22 mouse cellular contexts compared by ENCODE assay signal in the genomic region with DNA sequence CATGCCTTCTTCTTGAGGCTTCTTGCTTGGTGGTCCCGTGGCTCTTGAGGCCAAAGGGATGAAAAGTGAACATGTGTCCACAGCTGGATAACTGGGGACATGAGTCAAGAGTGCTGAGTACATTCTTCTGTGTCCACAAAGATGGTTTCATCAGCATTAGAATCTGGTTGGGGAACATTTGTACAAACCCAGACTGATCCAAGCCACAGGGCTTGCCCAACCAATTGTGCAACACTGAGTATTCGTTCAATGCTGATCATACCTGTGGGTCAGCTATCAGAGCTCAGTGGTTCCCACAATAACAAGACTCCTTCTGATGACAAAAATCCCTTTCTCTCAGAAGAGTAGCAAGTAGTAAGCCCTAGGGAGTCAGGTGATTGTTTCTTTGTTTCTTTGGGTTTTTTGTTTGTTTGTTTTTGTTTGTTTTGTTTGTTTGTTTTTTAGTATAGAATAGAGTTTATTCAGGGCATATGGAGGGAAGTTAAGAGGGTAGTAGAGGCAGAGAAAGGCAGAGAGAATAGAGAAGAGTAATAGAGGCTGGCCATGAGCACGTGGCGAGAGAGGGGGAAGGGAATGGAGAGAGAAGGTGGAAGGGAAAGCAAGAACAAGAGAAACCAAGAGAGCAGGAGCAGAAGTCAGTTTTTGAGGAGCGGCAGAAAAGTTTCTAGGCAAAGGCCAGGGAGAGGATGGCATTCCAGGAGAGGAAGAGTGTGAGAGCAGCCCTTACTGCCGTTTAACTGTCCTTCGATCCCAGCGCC.
DNase-seq lines count a peak whose midpoint lies in the region; ATAC-seq and TF ChIP-seq lines count a peak whose summit lies in the region.
"Had no signal": no experiment of that assay in that cellular context is flagged by ENCODE, and none has a peak within 500 bp of the region (broad histone marks: within the 10 kb centered on the region; RNA-seq: fewer than 3 reads in every experiment).

No protein-coding gene starts in this region.

- 61% methylated on average over 8 of the region's 8 CpGs for WGBS in liver, adult 2 months
- WGBS in liver, embryonic 12.5 days (ENCODE audit: insufficient replicate concordance), result 61% methylated on average over 8 of the region's 8 CpGs
- 71% methylated on average over 8 of the region's 8 CpGs for WGBS in kidney, embryonic 14.5 days

- H3K4me2 ChIP-seq in liver, embryonic 12.5 days, result no peak overlapping the region
- no peak overlapping the region for H3K4me2 ChIP-seq in myocyte (ENCODE audit: low read depth)
- no peak overlapping the region for H3K4me2 ChIP-seq in kidney, embryonic 14.5 days (replicated peaks; ENCODE audit: low read depth, low read length)
- H3K4me2 ChIP-seq: embryonic facial prominence, embryonic 13.5 days; forebrain, embryonic 12.5 days; heart, embryonic 11.5 days; heart, embryonic 15.5 days; hindbrain, embryonic 13.5 days had no signal

- H3K27ac ChIP-seq in liver, adult 2 months (replicated peaks; ENCODE audit: insufficient read depth, low read depth, low read length), result peak overlapping the region; percentile 79
- H3K27ac ChIP-seq in liver, embryonic 12.5 days, result no peak overlapping the region
- H3K27ac ChIP-seq in kidney, embryonic 14.5 days (ENCODE audit: low read depth, low read length), result no peak overlapping the region
- H3K27ac ChIP-seq: embryonic facial prominence, embryonic 13.5 days; forebrain, embryonic 12.5 days; heart, embryonic 15.5 days; hindbrain, embryonic 13.5 days; hindbrain, postnatal 0 days had no signal

- no peak overlapping the region for H3K9ac ChIP-seq in liver, adult 2 months (ENCODE audit: low read depth, low read length)
- no peak overlapping the region for H3K9ac ChIP-seq in liver, embryonic 12.5 days
- no peak overlapping the region for H3K9ac ChIP-seq in kidney, embryonic 14.5 days (ENCODE audit: low read depth, low read length)
- H3K9ac ChIP-seq: embryonic facial prominence, embryonic 13.5 days; forebrain, embryonic 12.5 days; heart, embryonic 15.5 days; hindbrain, embryonic 13.5 days had no signal

- ATAC-seq in liver, embryonic 12.5 days, result no peak
- ATAC-seq in kidney, embryonic 14.5 days (ENCODE audit: low FRiP score, low TSS enrichment), result no peak
- ATAC-seq: forebrain, embryonic 16.5 days; hindbrain, postnatal 0 days had no signal

- H3K27me3 ChIP-seq in liver, adult 2 months (ENCODE audit: control insufficient read depth, insufficient read depth, low read length), result no peaks in the 10 kb centered on the region
- H3K27me3 ChIP-seq in liver, embryonic 12.5 days (replicated peaks), result no peaks in the 10 kb centered on the region
- H3K27me3 ChIP-seq in myocyte (ENCODE audit: control insufficient read depth, insufficient read depth, insufficient read length), result peaks cover 4% of the 10 kb centered on the region
- no peaks in the 10 kb centered on the region for H3K27me3 ChIP-seq in kidney, embryonic 14.5 days (ENCODE audit: control insufficient read depth, insufficient read depth, low read length)
- H3K27me3 ChIP-seq: embryonic facial prominence, embryonic 13.5 days; forebrain, embryonic 12.5 days; heart, embryonic 15.5 days; hindbrain, embryonic 13.5 days had no signal

- H3K4me1 ChIP-seq in liver, adult 2 months (ENCODE audit: control insufficient read depth, insufficient read depth, low read length), result peaks cover 19% of the 10 kb centered on the region
- H3K4me1 ChIP-seq in liver, embryonic 12.5 days, result 0 out of 2 replicates have a peak, but pooled peaks cover 9% of the 10 kb centered on the region
- H3K4me1 ChIP-seq in kidney, embryonic 14.5 days (ENCODE audit: control insufficient read depth, insufficient read depth, low read length), result peaks cover 10% of the 10 kb centered on the region; the same call in 1 of the 2 replicates

- TF ChIP-seq POLR2A in liver, adult 2 months (IDR thresholded peaks at IDR 0.05; ENCODE audit: extremely low read depth, insufficient read depth, low read length), result no peak
- no peak for TF ChIP-seq POLR2A in myocyte (IDR thresholded peaks at IDR 0.05; ENCODE audit: insufficient read length, low read depth)

- peak; percentile 96 for DNase-seq in liver, adult 2 months (ENCODE audit: extremely low read depth, low read depth, low spot score)
- DNase-seq in 416B (ENCODE audit: low read depth) (peak; percentile 16), adipocyte (ENCODE audit: low spot score) (peak; percentile 5)
- DNase-seq in embryo, embryonic 11 days, result no peak
- DNase-seq: adrenal gland, postnatal 10 days; cerebellum, adult 11-12 months; cerebellum, adult 9-10 months; cerebellum, postnatal 25 days; gastrocnemius, postnatal 25 days; heart, adult 18-20 months; heart, postnatal 14 days had no signal

- no peaks in the 10 kb centered on the region for H3K36me3 ChIP-seq in liver, adult 2 months (ENCODE audit: control insufficient read depth, insufficient read depth, low read length)
- H3K36me3 ChIP-seq in liver, embryonic 12.5 days, result no peaks in the 10 kb centered on the region
- H3K36me3 ChIP-seq in myocyte (ENCODE audit: control insufficient read depth, insufficient read depth), result no peaks in the 10 kb centered on the region
- no peaks in the 10 kb centered on the region for H3K36me3 ChIP-seq in kidney, embryonic 14.5 days (ENCODE audit: control insufficient read depth, insufficient read depth, low read length)
- H3K36me3 ChIP-seq: embryonic facial prominence, embryonic 13.5 days; forebrain, embryonic 12.5 days; G1E; heart, embryonic 15.5 days; hindbrain, embryonic 13.5 days had no signal

- H3K9me3 ChIP-seq in liver, embryonic 12.5 days (replicated peaks), result no peaks in the 10 kb centered on the region
- no peaks in the 10 kb centered on the region for H3K9me3 ChIP-seq in kidney, embryonic 14.5 days (ENCODE audit: control insufficient read depth, low read length)
- H3K9me3 ChIP-seq: embryonic facial prominence, embryonic 13.5 days; forebrain, embryonic 12.5 days; G1E; heart, embryonic 15.5 days; hindbrain, embryonic 13.5 days had no signal

- no peak for TF ChIP-seq CTCF in liver, adult 2 months (IDR thresholded peaks at IDR 0.05; ENCODE audit: low read depth, low read length)

- no peak overlapping the region for H3K4me3 ChIP-seq in liver, adult 2 months (ENCODE audit: insufficient read depth, low read depth, low read length)
- no peak overlapping the region for H3K4me3 ChIP-seq in liver, embryonic 12.5 days
- H3K4me3 ChIP-seq in myocyte, result no peak overlapping the region
- no peak overlapping the region for H3K4me3 ChIP-seq in kidney, embryonic 14.5 days (ENCODE audit: low read length)
- H3K4me3 ChIP-seq: embryonic facial prominence, embryonic 13.5 days; forebrain, embryonic 12.5 days; heart, embryonic 15.5 days; hindbrain, embryonic 13.5 days had no signal

- no peaks in the 10 kb centered on the region for H3K79me2 ChIP-seq in liver, adult 2 months (ENCODE audit: control insufficient read depth, insufficient read depth, low read length)
- no peaks in the 10 kb centered on the region for H3K79me2 ChIP-seq in myocyte (ENCODE audit: control insufficient read depth, insufficient read depth)

- H3ac ChIP-seq in myocyte (ENCODE audit: control insufficient read depth, insufficient read length), result no peak overlapping the region

TF ChIP-seq in myocyte, 11 proteins besides CTCF, POLR2A, EP300 and RAD21:
- TF ChIP-seq MAX (IDR thresholded peaks at IDR 0.05; ENCODE audit: low read depth), result no peak
- TF ChIP-seq E2F4 (IDR thresholded peaks at IDR 0.05; ENCODE audit: insufficient read depth), result no peak
- no peak for TF ChIP-seq MYOD1 (IDR thresholded peaks at IDR 0.05; ENCODE audit: control insufficient read depth in 1 of 3, insufficient read length in 2 of 3, low read depth in 2 of 3)
- TF ChIP-seq MYOG (IDR thresholded peaks at IDR 0.05; ENCODE audit: control insufficient read depth in 1 of 3, insufficient read depth in 1 of 3, insufficient read length in 2 of 3, low read depth in 2 of 3), result no peak
- TF ChIP-seq POLR2AphosphoS2 (IDR thresholded peaks at IDR 0.05; ENCODE audit: insufficient read length, low read depth), result no peak
- TF ChIP-seq TCF3 (IDR thresholded peaks at IDR 0.05; ENCODE audit: insufficient read length, low read depth), result no peak
- TF ChIP-seq CEBPB (IDR thresholded peaks at IDR 0.05; ENCODE audit: insufficient read depth, poor library complexity, severe bottlenecking), result 0 out of 2 replicates have a peak, but pooled peaks have one; percentile 47
- no peak for TF ChIP-seq TCF12 (IDR thresholded peaks at IDR 0.05; ENCODE audit: insufficient read depth, poor library complexity, severe bottlenecking)
TF ChIP-seq in myocyte: peak in this region for 1.
